ENCODE assay signal across 8 mouse cellular contexts in the genomic region with DNA sequence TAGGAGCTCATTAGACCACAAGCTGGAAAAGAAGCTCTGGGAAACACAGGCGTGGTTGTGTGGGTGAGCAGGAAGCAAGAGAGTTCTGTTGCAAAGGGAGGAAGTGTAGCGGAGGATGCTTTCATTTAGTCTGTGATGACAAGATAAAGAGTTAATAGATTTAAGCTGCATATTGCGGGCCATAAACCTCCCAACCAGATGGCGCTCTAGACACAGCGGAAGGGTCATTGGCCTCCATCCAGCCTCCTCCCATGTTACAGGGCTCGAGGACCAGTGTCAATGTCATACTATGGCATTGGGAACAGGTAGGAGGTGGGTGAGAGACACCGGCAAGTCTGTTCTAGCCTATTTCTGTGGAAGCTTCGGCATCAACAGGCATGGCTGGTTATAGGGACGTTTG.
DNase-seq lines count a peak whose midpoint lies in the region; ATAC-seq lines count a peak whose summit lies in the region.

No protein-coding gene starts in this region.

- H3K4me1 ChIP-seq in hindbrain, embryonic 11.5 days (replicated peaks; ENCODE audit: control insufficient read depth, insufficient read depth, low read length): no peaks in the 10 kb centered on the region
- H3K4me1 ChIP-seq in hindbrain, embryonic 10.5 days (replicated peaks): no peaks in the 10 kb centered on the region

- no peak overlapping the region for H3K27ac ChIP-seq in hindbrain, embryonic 11.5 days (ENCODE audit: low read depth, low read length)
- no peak overlapping the region for H3K27ac ChIP-seq in hindbrain, embryonic 10.5 days

- no peak for ATAC-seq in hindbrain, embryonic 11.5 days (ENCODE audit: low FRiP score)
- no peak for ATAC-seq in CD4-positive, CD25-positive, alpha-beta regulatory T cell, adult 4 months

- WGBS in hindbrain, embryonic 11.5 days: 68% methylated on average over 9 of the region's 9 CpGs
- WGBS in hindbrain, embryonic 10.5 days: 73% methylated on average over 9 of the region's 9 CpGs

- H3K4me2 ChIP-seq in hindbrain, embryonic 11.5 days (replicated peaks; ENCODE audit: low read depth, low read length): no peak overlapping the region

- no peak overlapping the region for H3K4me3 ChIP-seq in hindbrain, embryonic 11.5 days (ENCODE audit: low read depth, low read length)
- H3K4me3 ChIP-seq in hindbrain, embryonic 10.5 days: no peak overlapping the region

- H3K9ac ChIP-seq in hindbrain, embryonic 11.5 days (ENCODE audit: low read depth, low read length): no peak overlapping the region

- DNase-seq in hindbrain, embryonic 11.5 days (ENCODE audit: low spot score): peak; percentile 26
- DNase-seq in hindbrain, embryonic 10.5 days (ENCODE audit: low spot score): no peak
- DNase-seq in ovary, postnatal 36 days (ENCODE audit: low spot score): peak; percentile 45
- DNase-seq in ovary, postnatal 14 days (ENCODE audit: low spot score): no peak
- DNase-seq in embryo, embryonic 10 days (ENCODE audit: low spot score): peak; percentile 50
- peak; percentile 16 for DNase-seq in right cerebral cortex, postnatal 14 days
- no peak for DNase-seq in heart, adult 18-20 months

- H3K27me3 ChIP-seq in hindbrain, embryonic 11.5 days (ENCODE audit: control insufficient read depth, insufficient read depth, low read length): no peaks in the 10 kb centered on the region
- H3K27me3 ChIP-seq in hindbrain, embryonic 10.5 days (ENCODE audit: insufficient read depth, poor library complexity, severe bottlenecking): no peaks in the 10 kb centered on the region

- H3K9me3 ChIP-seq in hindbrain, embryonic 11.5 days (ENCODE audit: control insufficient read depth, low read length): no peaks in the 10 kb centered on the region
- no peaks in the 10 kb centered on the region for H3K9me3 ChIP-seq in hindbrain, embryonic 10.5 days

- no peaks in the 10 kb centered on the region for H3K36me3 ChIP-seq in hindbrain, embryonic 11.5 days (ENCODE audit: control insufficient read depth, insufficient read depth, low read length)
- no peaks in the 10 kb centered on the region for H3K36me3 ChIP-seq in hindbrain, embryonic 10.5 days

Comparison
In these comparisons a context has a peak if more than half of its experiments do, and no peak if none do; other contexts are left out.
1. DNase-seq: peak in hindbrain, embryonic 11.5 days (single experiment), ovary, postnatal 36 days (single experiment), embryo, embryonic 10 days (single experiment) and right cerebral cortex, postnatal 14 days (single experiment); none in hindbrain, embryonic 10.5 days (single experiment), ovary, postnatal 14 days (single experiment) and heart, adult 18-20 months (0 of 2).